Mouse (Mus musculus): Measurements from ENCODE around the gene Alkbh4. TPM values are rescaled to one million over a fixed set of nuclear protein-coding genes. Genes with fewer than 3 reads are reported as not detected.
"Not testable (repeated sequence)": the region's sequence is repeated elsewhere in the genome, so short reads cannot be mapped to it uniquely, and the experiment has no call there.

The Alkbh4 gene
- total RNA-seq, 2 experiments from 2014 or later: 9.8 to 10.2 TPM

GRCm38 (mm10) chr5:136143161-136143755, 7.3 kb downstream of the Alkbh4 start:
- no peak for DNase-seq

GRCm38 (mm10) chr5:136144606-136145430, 8.9 kb downstream of the Alkbh4 start:
- no peak for DNase-seq

- DNase-seq: no peak
Measured at GRCm38 (mm10) chr5:136146936-136147335, 11.0 kb downstream of the Alkbh4 start.

- DNase-seq: no peak
Measured at GRCm38 (mm10) chr5:136147704-136148103, 11.8 kb downstream of the Alkbh4 start.

- not testable (repeated sequence) for DNase-seq
Measured at GRCm38 (mm10) chr5:136149134-136149576, 13.2 kb downstream of the Alkbh4 start.

GRCm38 (mm10) chr5:136152365-136152764, 16.4 kb downstream of the Alkbh4 start:
- DNase-seq: no peak

- DNase-seq: no peak
Measured at GRCm38 (mm10) chr5:136155399-136155798, 19.5 kb downstream of the Alkbh4 start.

- not testable (repeated sequence) for DNase-seq
Measured at GRCm38 (mm10) chr5:136160084-136160483, 24.1 kb downstream of the Alkbh4 start.

- DNase-seq: peak; percentile 62 to 66
Measured at GRCm38 (mm10) chr5:136163807-136164474, 28.0 kb downstream of the Alkbh4 start.

- no peak for DNase-seq
Measured at GRCm38 (mm10) chr5:136165246-136165645, 29.3 kb downstream of the Alkbh4 start.

- no peak for DNase-seq
Measured at GRCm38 (mm10) chr5:136167296-136167695, 31.4 kb downstream of the Alkbh4 start.

- no peak for DNase-seq
Measured at GRCm38 (mm10) chr5:136168071-136168470, 32.1 kb downstream of the Alkbh4 start.

GRCm38 (mm10) chr5:136169626-136170511, 33.9 kb downstream of the Alkbh4 start:
- DNase-seq: no peak

- peak; percentile 86 to 88 for DNase-seq
Measured at GRCm38 (mm10) chr5:136170512-136171362, 34.8 kb downstream of the Alkbh4 start, which contains the start of gene Orai2. TSS of gene Orai2 (minus strand) at chr5:136170713.

- DNase-seq: no peak
Measured at GRCm38 (mm10) chr5:136171363-136172341, 35.7 kb downstream of the Alkbh4 start.

GRCm38 (mm10) chr5:136172939-136173338, 37.0 kb downstream of the Alkbh4 start:
- no peak for DNase-seq

- DNase-seq: peak in 1 of 2 experiments; percentile 44
Measured at GRCm38 (mm10) chr5:136173606-136174463, 37.9 kb downstream of the Alkbh4 start.

- no peak for DNase-seq
Measured at GRCm38 (mm10) chr5:136179594-136179993, 43.6 kb downstream of the Alkbh4 start.

GRCm38 (mm10) chr5:136181197-136181596, 45.3 kb downstream of the Alkbh4 start:
- DNase-seq: peak in 1 of 2 experiments; percentile 59

Data from layer of hippocampus, postnatal 36 days (tissue).